Mouse (Mus musculus) right cerebral cortex, postnatal 10 days (tissue): Measurements from ENCODE around the gene Naa38.

Source experiments
- DNase-seq, 2 experiments: peaks; one replicate each; pipeline ENCODE4 v3.0.0; 2021; ENCODE audit warnings: low spot score in 2 of 2

The Naa38 gene

GRCm38 (mm10) chr11:69400083-69400850, 5.0 kb downstream of the Naa38 start:
- peak; percentile 37 to 48 for DNase-seq

- DNase-seq: peak; percentile 93 to 94
These were observed 5.9 kb downstream of the Naa38 start for GRCm38 (mm10) chr11:69401210-69401637.

GRCm38 (mm10) chr11:69401987-69402386, 6.7 kb downstream of the Naa38 start:
- peak; percentile 29 to 39 for DNase-seq

GRCm38 (mm10) chr11:69403691-69404594, 8.7 kb downstream of the Naa38 start:
- DNase-seq: peak in 1 of 2 experiments; percentile 37

- DNase-seq: peak; percentile 22 to 45
These were observed 9.5 kb downstream of the Naa38 start for GRCm38 (mm10) chr11:69404595-69405396.

- peak in 1 of 2 experiments; percentile 21 for DNase-seq
These were observed 10.3 kb downstream of the Naa38 start for GRCm38 (mm10) chr11:69405397-69406200.

GRCm38 (mm10) chr11:69406282-69406681, 11.0 kb downstream of the Naa38 start:
- DNase-seq: peak; percentile 29 to 46

- peak in 1 of 2 experiments; percentile 42 for DNase-seq
These were observed 11.8 kb downstream of the Naa38 start for GRCm38 (mm10) chr11:69406867-69407723.

GRCm38 (mm10) chr11:69407724-69408004, 12.4 kb downstream of the Naa38 start:
- no peak for DNase-seq

GRCm38 (mm10) chr11:69408541-69409377, 13.5 kb downstream of the Naa38 start:
- DNase-seq: peak; percentile 86 to 93

GRCm38 (mm10) chr11:69409378-69410044, 14.2 kb downstream of the Naa38 start:
- peak; percentile 88 to 89 for DNase-seq

GRCm38 (mm10) chr11:69410045-69410309, 14.7 kb downstream of the Naa38 start:
- DNase-seq: peak in 1 of 2 experiments; percentile 73

GRCm38 (mm10) chr11:69410310-69411072, 15.2 kb downstream of the Naa38 start:
- peak; percentile 73 to 83 for DNase-seq

- DNase-seq: peak; percentile 97
These were observed 15.8 kb downstream of the Naa38 start for GRCm38 (mm10) chr11:69411073-69411535.

- peak; percentile 75 to 80 for DNase-seq
These were observed 16.4 kb downstream of the Naa38 start for GRCm38 (mm10) chr11:69411538-69412203.

GRCm38 (mm10) chr11:69412548-69412947, 17.3 kb downstream of the Naa38 start:
- peak in 1 of 2 experiments; percentile 33 for DNase-seq
